Mouse (Mus musculus) embryo, embryonic 11.5 days (tissue): ENCODE measurements around the gene Chrm4.
A peak's percentile ranks its signal among the peaks of the same experiment; 100 is the strongest.

Experiments used
- DNase-seq: peaks from one replicate; pipeline ENCODE4 v3.0.0-alpha.2; 2012; ENCODE audit warnings: low read depth, low spot score

Gene Chrm4

DNA sequence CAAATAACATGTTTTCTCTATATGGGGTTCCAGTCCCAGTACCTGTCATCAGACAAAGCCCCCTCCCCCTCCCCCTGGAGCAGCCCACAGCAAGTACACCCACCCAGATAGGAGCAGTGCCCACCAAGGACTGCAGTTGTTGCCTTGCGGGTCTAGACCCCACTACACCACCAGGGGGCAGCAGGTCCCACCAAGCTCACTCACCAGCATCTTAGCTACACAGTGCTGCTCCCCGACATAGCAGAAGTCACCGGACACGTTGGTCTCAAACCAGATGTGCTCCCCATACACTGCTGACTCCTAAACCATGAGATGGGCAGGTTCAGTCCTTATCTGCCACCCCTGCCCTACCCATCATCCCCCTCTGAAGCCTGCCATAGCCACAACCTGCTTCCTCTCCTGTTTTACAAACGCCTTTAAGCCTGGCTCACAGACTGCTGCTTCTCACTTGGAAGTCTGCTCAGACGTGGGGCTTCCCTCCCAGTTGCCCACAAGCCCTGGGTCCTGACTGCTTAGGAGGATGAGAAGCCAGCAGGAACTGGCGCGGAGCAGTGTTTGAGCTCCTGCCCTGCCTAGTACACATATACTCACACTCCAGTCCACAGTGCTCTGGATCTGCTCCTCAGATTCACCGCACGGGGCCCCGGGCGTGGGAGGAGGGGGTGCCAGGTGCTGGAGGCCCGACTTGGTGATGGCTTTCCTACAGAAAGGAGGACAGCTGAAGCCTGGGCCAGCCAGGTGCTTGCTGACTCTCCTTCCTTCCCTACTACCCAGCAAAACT lies 17.3 kb downstream of the Chrm4 start:
- peak; percentile 67 for DNase-seq

DNA sequence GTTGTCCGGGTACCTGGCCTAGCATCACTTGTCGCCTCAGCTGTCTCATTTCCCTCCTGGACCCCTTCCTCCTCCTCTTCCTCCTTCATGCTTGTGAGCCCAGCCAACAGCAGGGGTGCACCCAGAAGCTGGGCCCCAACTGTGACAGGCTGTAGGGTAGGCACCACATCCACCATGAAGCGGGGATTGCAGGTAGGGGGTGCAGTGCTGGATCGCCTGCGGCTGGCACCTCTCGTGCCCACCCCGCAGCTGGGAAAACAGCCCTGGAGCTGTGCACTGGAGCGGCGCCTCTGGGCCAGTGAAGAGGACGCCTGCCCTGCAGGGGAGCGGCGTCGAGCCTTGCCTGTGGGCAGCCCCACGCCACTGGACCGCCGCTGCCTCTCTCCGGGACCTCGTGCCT lies 18.4 kb downstream of the Chrm4 start, which contains the start of gene Gm9821:
Gene Gm9821 (plus strand): TSS at position 221 of the 400 bp plus-strand sequence.
- no peak for DNase-seq

DNA sequence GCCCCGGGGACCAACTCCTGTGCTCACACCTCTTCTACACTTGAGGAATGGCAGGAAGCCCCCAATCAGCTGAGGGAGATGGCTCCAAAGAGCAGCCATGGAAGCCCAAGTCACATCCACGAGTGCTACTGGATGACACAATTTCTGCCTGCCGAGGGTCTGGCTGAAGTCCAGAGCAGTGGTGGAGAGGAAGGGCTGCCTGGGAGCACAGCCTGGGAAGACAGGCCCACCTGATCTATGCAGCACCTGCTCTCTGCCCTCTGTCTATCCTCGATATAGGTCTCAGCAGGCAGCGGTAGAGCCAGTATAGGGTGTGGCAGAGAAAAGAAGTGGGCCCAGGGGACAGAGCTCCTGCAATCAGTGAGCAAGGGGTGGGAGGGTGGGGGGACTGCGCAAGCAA lies 19.8 kb downstream of the Chrm4 start:
- no peak for DNase-seq

DNA sequence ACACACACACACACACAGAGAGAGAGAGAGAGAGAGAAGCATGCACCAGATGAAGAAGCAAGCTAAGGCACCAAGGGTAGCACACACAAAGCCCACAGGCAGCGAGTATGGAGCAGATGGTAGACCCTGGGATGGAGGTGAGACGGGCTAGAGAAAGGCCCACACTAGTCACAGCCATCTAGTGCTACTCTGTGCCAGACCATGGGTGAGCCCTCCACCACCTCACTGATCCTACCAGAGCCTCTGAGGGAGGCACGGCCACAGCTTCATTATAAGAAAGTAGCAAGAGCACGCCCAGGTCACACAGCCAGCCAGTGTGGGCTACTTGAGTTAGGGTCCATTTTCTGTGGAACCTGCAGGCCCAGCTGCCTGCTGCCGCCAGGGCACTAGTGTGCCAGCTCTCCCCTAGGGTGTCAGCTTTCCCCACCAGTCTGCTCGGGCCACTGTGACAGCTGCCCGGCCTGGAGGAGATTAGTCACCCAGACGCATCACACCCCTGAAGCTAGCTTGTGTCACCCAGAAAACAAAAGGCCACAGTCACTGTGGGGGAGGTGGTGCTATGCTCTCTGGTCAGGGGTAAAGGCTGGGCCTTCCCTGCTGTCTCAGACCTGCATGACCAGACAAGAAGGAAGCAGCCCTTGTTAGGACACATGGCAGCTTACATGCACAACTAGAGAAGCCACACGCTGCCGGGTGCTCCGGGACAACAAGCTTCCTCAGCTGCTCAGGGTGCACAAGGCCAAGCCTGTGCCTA lies 20.5 kb downstream of the Chrm4 start:
- DNase-seq, result no peak

DNA sequence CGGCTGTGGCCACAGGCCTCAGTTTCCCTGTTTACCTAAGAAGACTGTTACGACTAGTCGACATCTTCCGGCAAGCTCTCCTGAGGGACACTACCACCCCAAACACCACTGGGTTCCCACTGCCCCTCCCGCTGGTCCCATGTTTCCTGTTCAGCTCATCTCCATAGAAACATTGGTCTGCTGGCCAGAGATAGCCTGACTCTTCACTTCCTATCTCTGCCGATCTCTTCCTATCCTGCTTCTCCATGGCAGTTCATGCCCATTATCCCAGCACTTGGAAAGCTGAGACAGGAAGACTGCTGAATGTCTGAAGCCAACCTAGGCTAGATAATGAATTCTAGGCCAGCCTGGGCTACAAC lies 21.1 kb downstream of the Chrm4 start:
- no peak for DNase-seq

DNA sequence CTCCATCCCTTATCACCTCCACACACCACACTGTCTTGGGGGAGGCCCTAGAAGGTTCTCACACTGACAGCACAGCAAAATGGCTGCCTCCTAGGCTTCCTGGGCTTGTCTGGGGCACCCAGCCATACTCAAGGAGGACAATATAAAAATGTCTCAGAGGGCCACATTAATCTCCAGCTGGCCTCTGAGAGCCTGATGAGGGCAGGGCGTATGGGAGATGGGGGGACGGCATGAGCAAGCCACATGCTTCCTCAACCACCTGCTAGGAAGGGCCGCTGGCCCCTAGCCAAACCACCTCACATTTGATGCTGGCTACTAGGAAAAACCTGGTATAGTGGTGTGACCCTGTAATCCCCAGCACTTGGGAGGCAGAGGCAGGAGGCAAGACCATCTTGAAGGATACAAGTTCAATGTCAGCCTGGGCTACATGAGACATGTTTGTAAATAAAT lies 21.8 kb downstream of the Chrm4 start:
- DNase-seq, result no peak

GRCm38 (mm10) chr2:91949411-91950274 lies 22.6 kb downstream of the Chrm4 start:
- DNase-seq, result no peak

DNA sequence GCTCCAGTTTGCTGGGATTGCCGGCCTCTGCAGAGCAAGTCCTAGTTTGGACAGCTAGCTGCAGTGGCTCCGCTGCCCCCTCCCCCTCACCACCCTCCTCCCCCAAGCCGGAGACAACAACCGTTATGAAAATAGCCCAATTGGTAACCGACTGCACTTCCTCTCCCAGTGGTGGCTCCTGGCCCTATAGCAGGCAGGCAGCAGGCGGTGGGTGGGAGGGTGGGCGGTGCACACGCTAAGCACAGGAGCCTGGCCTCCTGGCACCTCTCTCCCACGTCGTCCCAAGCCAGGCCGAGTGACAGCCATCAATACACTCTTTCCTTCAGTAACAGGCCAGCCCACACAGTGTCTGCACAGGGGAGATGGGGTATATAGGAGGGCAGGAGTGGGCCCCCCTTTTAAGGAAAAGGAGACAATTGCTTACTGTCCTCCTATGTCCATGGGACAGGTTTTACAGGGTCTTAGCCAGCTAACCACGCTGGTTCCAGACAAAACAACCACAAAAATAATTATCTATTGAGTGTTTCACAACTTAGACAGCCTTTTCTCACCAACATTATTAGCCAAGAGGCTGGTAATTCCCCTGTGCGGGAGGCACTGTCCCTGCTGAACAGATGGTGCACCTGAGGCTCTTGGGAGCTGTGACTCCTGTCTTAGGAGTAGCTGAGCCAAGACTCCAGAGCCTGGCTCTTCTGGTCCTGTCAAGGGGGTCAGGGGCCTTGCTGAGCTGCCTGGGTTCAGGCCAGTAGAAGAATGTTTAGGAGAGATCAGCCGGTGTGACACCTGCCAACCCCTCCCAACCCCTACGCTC lies 23.4 kb downstream of the Chrm4 start:
- DNase-seq, result no peak

DNA sequence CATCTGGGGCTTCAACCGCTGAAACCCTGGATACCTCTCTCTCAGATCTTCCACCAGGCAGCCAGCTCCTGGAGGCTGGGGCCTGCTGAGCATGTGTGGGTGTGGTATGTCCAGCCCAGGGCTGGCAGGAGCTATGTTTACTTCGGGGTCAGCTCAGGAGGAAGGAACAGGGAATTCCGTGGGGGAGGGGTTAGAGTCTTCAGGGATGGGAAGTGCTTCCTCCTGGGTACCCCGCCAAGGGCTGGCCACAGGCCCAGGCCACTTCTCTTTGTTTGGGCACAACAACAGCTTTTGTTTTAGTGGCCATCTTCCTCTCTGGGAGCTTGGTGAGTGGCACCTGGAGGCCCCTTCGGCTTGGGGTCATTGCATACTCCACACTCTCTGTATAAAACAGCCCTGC lies 26.8 kb downstream of the Chrm4 start:
- DNase-seq, result no peak

DNA sequence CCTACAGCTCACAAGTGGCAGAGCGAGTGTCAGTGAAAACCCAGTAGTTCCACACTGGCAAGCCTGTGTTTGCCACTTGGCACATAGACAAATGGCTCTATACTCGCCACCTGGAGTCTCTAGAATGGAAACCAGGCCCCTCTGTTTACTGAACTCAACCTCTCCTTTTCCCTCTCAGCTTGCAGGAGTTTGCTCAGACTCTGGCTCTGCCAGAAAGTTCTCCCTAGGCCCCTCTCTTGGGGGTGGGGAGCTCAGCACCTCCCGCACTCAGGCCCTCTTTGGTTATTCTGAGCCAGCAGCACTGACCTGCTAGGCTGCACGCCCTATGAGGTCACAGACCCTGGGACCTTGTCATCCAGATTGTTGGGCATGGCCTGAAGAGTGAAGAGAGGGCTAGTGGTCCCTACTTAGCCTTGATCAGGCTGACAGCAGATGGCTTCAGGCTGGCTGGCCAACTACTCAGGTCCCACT lies 28.1 kb downstream of the Chrm4 start:
- no peak for DNase-seq

DNA sequence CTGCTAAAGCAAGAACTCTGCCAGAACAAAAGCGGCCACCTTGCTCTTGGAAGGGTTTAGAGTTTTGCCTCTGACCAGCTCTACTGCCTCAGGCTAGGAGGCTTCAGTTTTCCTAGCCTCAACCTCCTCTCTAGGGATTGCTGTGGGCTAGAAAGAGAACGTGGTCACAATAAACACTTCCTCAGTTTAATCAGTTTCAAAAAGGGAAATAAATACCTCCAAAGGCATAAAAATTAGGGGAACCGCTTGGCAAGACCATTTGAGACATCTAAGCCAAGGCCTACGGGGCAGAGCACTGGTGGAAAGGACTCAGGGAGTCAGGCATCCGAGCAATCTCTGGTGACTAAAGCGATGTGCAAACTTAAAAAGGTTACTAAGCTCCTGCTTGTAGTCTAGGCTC lies 28.8 kb downstream of the Chrm4 start:
- no peak for DNase-seq

DNA sequence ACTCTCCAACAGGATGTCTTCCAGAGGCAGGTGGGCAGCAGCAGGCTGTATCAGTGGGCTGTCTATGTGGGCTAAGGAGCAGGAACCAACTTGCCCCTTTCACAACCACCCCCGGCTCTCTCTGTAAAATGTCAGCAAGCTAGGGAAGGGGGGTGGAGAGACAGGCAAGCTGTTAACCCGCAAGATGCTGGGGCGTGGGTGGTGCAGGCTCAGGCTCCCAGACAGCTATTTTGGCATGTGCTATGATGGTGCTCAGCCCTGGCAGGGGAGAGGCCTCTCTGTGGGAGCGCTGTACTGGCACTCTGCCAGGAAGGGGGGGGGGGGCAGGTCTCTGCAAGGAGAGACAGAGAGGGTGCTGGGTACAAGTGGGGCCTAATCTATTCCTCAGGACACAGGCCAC lies 30.0 kb downstream of the Chrm4 start:
- no peak for DNase-seq

DNA sequence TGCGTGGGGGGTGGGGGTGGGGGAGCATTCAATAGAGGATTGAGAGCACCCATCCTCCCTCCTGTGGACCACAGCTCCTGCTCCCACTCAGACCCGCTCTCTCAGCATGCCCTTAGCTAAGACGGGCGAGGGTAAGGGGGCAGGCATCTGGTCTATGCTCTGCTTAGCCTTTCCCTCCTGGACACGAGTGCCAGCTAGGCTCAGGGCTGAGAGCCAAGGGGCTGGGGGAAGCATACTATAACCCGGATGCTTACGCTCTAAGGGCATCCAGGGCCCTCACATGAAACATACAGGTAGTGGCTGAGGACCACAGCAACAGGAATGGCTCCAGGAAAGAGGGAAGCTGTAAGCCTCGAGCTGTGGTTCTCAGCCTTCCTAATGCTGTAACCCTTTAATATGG lies 31.0 kb downstream of the Chrm4 start:
- no peak for DNase-seq

DNA sequence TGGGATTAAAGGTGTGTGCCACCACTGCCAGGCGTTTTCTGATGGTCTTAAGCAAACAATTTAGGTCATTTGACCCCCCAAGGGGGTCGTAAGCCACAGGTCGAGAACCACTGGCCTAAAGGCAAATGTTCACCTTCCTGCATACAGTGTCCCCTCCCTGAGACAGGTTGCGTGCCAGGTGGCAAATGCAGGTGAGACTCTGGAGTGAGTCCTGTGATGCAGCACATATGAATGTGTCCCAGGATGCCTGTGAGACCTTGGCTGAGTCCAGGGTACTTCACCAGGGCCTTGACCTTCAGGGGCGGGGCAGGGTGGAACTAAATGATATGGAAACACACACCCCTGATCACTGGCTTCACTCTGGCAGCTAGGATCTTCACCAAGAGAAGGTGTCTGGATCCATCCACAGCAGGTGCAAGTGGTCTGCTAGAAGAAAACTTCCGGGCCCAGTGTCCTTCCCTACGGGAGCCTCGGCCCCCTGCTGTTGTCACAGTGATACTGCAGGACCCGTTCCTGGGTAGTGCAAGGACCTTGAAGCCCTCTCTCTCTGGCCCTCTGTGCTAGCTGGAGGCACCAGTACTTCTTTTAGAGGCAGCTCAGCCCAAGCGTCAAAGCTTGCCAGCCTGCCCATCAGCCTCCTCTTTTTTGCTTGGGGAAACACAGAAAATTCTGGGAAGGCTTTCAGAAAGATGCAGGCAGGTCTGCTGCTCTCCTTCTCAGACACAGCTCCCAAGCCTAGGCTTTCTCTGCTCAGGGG lies 31.8 kb downstream of the Chrm4 start:
- no peak for DNase-seq

- DNase-seq, result no peak
These were observed 32.7 kb downstream of the Chrm4 start for GRCm38 (mm10) chr2:91959544-91960410.

DNA sequence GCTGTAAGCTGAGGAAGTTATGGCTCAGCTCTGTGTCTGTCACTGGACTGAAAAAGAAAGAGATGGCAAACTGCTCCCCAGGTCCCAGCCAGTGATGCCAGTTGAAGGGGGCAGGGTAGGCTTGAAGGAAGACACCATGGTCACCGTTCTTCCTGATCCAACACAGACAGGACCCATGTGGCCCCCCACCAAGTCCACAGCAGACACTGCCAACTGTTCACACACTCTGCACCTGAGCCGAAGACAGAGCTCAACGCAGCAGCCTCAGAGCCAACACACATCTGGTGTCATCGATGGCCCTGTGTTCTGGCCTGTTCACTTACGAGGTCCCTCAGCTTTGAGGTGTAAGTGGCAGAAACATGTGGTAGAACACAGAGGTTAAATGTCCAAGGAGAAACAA lies 33.4 kb downstream of the Chrm4 start:
- DNase-seq, result no peak

DNA sequence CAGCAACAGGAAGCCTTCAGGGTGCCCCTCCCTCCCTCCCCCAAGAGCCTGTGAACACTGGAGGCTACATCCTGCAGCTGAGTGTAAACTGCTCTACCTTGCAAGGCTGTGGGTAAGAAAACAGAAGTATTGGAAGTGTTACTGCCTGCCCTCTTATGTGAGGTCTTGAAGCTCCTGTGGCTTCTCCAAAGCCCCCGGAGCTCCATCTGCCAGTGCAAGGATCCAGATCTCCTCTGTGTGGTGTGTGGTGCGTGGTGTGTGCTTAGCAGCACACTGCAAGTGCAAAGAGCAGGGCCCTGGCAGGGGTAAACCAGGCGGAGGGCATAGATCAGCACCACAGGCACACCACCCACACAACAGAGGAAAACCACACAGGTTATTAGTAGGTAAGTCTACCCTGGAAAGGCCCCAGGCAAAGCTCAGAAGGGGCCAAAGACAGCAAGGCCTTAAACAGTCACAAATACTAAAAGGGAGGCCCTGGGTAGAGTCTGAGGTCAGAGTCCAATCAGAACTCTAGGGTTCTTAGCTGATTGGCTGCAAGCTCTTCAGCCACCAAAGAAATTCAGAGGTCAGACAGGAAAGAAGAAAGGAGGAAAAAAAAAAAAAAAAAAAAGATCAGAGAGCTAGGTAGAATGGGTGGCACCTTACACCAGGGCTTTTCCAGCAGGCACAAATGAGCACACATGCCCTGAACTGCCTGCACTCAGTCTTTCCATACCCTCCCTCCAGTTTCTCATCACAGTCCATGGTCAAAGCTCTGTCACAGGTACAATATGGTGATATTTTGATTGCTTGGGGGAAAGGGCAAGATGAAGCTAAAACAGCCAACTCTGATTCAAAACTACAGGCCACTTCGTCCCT lies 35.1 kb downstream of the Chrm4 start:
- no peak for DNase-seq

DNA sequence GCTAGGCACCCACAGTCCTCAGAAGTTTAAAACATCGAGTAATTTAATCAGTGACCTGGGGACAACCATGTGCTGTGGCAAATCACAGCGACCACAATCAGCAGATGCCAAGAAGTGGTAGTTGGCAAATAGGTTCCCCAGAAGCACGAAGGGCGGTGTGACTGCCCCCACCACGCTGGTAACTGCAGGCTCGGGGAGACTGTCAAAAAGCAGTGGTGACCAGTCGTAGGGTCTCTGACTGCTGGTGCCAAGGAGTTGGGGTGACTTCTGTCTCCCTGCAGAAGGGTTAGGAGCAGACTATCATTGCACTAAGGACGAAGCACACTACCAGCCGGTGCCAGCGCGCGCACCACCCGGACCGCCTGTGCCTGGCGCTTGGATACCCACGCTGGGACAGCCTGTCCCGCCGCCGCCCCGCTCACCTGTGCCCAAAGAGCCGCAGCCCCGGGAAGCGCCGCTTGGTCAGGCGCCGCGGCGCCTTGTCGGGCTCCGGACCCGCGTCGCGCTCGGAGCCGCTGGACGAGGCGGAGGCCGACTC lies 35.9 kb downstream of the Chrm4 start:
- DNase-seq, result no peak
